Mouse (Mus musculus) myocyte (in vitro differentiated cells): ENCODE data around the gene Abca1. TPM values are rescaled to one million over a fixed set of nuclear protein-coding genes. Genes with fewer than 3 reads are reported as not detected.

Experiments used
- H3K27me3 ChIP-seq: one replicate; pipeline ENCODE4 v1.6.1; 2011; ENCODE audit not compliant: control insufficient read depth, insufficient read depth, insufficient read length
- H3K36me3 ChIP-seq: one replicate; pipeline ENCODE4 v1.6.1; 2011; ENCODE audit not compliant: control insufficient read depth, insufficient read depth
- H3K4me2 ChIP-seq: one replicate; pipeline ENCODE4 v1.6.1; 2011; ENCODE audit warnings: low read depth, control low read depth
- H3K4me3 ChIP-seq: one replicate; pipeline ENCODE4 v1.5.1; 2011; ENCODE audit warnings: mild to moderate bottlenecking, control low read depth, moderate library complexity
- H3K79me2 ChIP-seq: one replicate; pipeline ENCODE4 v1.6.1; 2011; ENCODE audit not compliant: control insufficient read depth, insufficient read depth
- H3ac ChIP-seq: one replicate; pipeline ENCODE4 v1.6.1; 2011; ENCODE audit not compliant: control insufficient read depth, insufficient read length
- CEBPB ChIP-seq: IDR thresholded peaks from 2 replicates; pipeline ENCODE4 v1.6.1; 2011; ENCODE audit warnings: mild to moderate bottlenecking, moderate library complexity; ENCODE audit not compliant: poor library complexity, insufficient read depth, severe bottlenecking
- E2F4 ChIP-seq: IDR thresholded peaks from one replicate; pipeline ENCODE4 v1.6.1; 2011; ENCODE audit warnings: mild to moderate bottlenecking, control low read depth, moderate library complexity; ENCODE audit not compliant: insufficient read depth
- MAX ChIP-seq: IDR thresholded peaks from one replicate; pipeline ENCODE4 v1.6.1; 2011; ENCODE audit warnings: low read depth, mild to moderate bottlenecking, control low read depth
- MYOD1 ChIP-seq, 3 experiments: IDR thresholded peaks; one replicate each; pipeline ENCODE4 v1.6.1; 2011; ENCODE audit warnings: control low read depth in 2 of 3, low read depth in 2 of 3, mild to moderate bottlenecking in 2 of 3, moderate library complexity in 1 of 3; ENCODE audit not compliant: insufficient read length in 2 of 3, control insufficient read depth in 1 of 3
- MYOG ChIP-seq, 3 experiments: IDR thresholded peaks; one replicate each; pipeline ENCODE4 v1.6.1; 2011; ENCODE audit warnings: control low read depth in 2 of 3, low read depth in 2 of 3, mild to moderate bottlenecking in 2 of 3; ENCODE audit not compliant: insufficient read length in 2 of 3, control insufficient read depth in 1 of 3, insufficient read depth in 1 of 3
- POLR2A ChIP-seq: IDR thresholded peaks from one replicate; pipeline ENCODE4 v1.6.1; 2011; ENCODE audit warnings: low read depth, mild to moderate bottlenecking, control low read depth, moderate library complexity; ENCODE audit not compliant: insufficient read length
- POLR2AphosphoS2 ChIP-seq: IDR thresholded peaks from one replicate; pipeline ENCODE4 v1.6.1; 2011; ENCODE audit warnings: low read depth, control low read depth; ENCODE audit not compliant: insufficient read length
- REST ChIP-seq: IDR thresholded peaks from one replicate; pipeline ENCODE4 v1.6.1; 2011; ENCODE audit warnings: mild to moderate bottlenecking, control low read depth, moderate library complexity; ENCODE audit not compliant: insufficient read depth, insufficient read length
- SRF ChIP-seq: IDR thresholded peaks from one replicate; pipeline ENCODE4 v1.6.1; 2011; ENCODE audit warnings: low read depth; ENCODE audit not compliant: control insufficient read depth, insufficient read length
- TCF12 ChIP-seq: IDR thresholded peaks from one replicate; pipeline ENCODE4 v1.6.1; 2011; ENCODE audit warnings: mild to moderate bottlenecking, control low read depth; ENCODE audit not compliant: poor library complexity, insufficient read depth, severe bottlenecking
- TCF3 ChIP-seq: IDR thresholded peaks from one replicate; pipeline ENCODE4 v1.6.1; 2011; ENCODE audit warnings: low read depth, control low read depth; ENCODE audit not compliant: insufficient read length
- USF1 ChIP-seq: IDR thresholded peaks from one replicate; pipeline ENCODE4 v1.6.1; 2011; ENCODE audit warnings: low read depth, mild to moderate bottlenecking, control low read depth, moderate library complexity
- polyA plus RNA-seq: library from polyadenylated mRNA; unstranded; fragments of >200 nt; fragmentation: generic; extraction: Trizol; gene quantifications from one replicate; pipeline ENCODE4 v1.2.1, GENCODE M21; 2012; ENCODE audit warnings: missing spikeins

Abca1 gene
- polyA plus RNA-seq, 1 experiment = 0.68 TPM

GRCm38 (mm10) chr4:53124837-53125490, 34.7 kb downstream of the Abca1 start:
- H3K27me3 ChIP-seq = peaks cover 53% of the 10 kb centered on the region
- no peak overlapping the region for H3K4me3 ChIP-seq
- no peaks in the 10 kb centered on the region for H3K36me3 ChIP-seq
- H3K4me2 ChIP-seq = no peak overlapping the region
- H3ac ChIP-seq = no peak overlapping the region
- H3K79me2 ChIP-seq = no peaks in the 10 kb centered on the region
- no peak for TF ChIP-seq TCF12
- TF ChIP-seq CEBPB = peak; percentile 45; the same call in 1 of the 2 replicates

GRCm38 (mm10) chr4:53122310-53122709, 37.4 kb downstream of the Abca1 start:
- Histone ChIP-seq H3K36me3 (no peaks in the 10 kb centered on the region), H3K4me2 (no peak overlapping the region), H3K4me3 (no peak overlapping the region), H3K79me2 (no peaks in the 10 kb centered on the region), H3K27me3 (peaks cover 29% of the 10 kb centered on the region), H3ac (no peak overlapping the region)
- no peak for TF ChIP-seq TCF12
- TF ChIP-seq TCF3 = no peak
- TF ChIP-seq POLR2A = no peak
- TF ChIP-seq MYOG (IDR thresholded peaks at IDR 0.05; ENCODE audit: control insufficient read depth in 1 of 3, insufficient read depth in 1 of 3, insufficient read length in 2 of 3, low read depth in 2 of 3) = no peak
- no peak for TF ChIP-seq SRF
- TF ChIP-seq MYOD1 (IDR thresholded peaks at IDR 0.05; ENCODE audit: control insufficient read depth in 1 of 3, insufficient read length in 2 of 3, low read depth in 2 of 3) = no peak
- no peak for TF ChIP-seq REST
- no peak for TF ChIP-seq POLR2AphosphoS2
- TF ChIP-seq MAX = no peak
- no peak for TF ChIP-seq E2F4
- no peak for TF ChIP-seq CEBPB
- no peak for TF ChIP-seq USF1

GRCm38 (mm10) chr4:53121516-53122227, 38.0 kb downstream of the Abca1 start:
- H3K27me3 ChIP-seq = peaks cover 28% of the 10 kb centered on the region
- H3ac ChIP-seq = no peak overlapping the region
- H3K4me3 ChIP-seq = no peak overlapping the region
- H3K4me2 ChIP-seq = peak overlapping the region; percentile 20
- TF ChIP-seq MAX (no peak), TCF3 (no peak), REST (no peak), MYOD1 (IDR thresholded peaks at IDR 0.05; ENCODE audit: control insufficient read depth in 1 of 3, insufficient read length in 2 of 3, low read depth in 2 of 3) (peak in 1 of 3 experiments; percentile 18), SRF (no peak), POLR2A (no peak), POLR2AphosphoS2 (no peak), CEBPB (no peak), USF1 (no peak), TCF12 (no peak), MYOG (IDR thresholded peaks at IDR 0.05; ENCODE audit: control insufficient read depth in 1 of 3, insufficient read depth in 1 of 3, insufficient read length in 2 of 3, low read depth in 2 of 3) (peak in 1 of 3 experiments; percentile 24), E2F4 (no peak)
- no peaks in the 10 kb centered on the region for H3K36me3 ChIP-seq
- no peaks in the 10 kb centered on the region for H3K79me2 ChIP-seq

- Histone ChIP-seq H3K4me3 (no peak overlapping the region), H3K27me3 (peaks cover 23% of the 10 kb centered on the region), H3K79me2 (no peaks in the 10 kb centered on the region), H3K36me3 (no peaks in the 10 kb centered on the region), H3K4me2 (no peak overlapping the region), H3ac (no peak overlapping the region)
- TF ChIP-seq TCF3 = no peak
- TF ChIP-seq SRF = no peak
- no peak for TF ChIP-seq MYOD1 (IDR thresholded peaks at IDR 0.05; ENCODE audit: control insufficient read depth in 1 of 3, insufficient read length in 2 of 3, low read depth in 2 of 3)
- TF ChIP-seq POLR2A = no peak
- no peak for TF ChIP-seq USF1
- no peak for TF ChIP-seq MYOG (IDR thresholded peaks at IDR 0.05; ENCODE audit: control insufficient read depth in 1 of 3, insufficient read depth in 1 of 3, insufficient read length in 2 of 3, low read depth in 2 of 3)
- no peak for TF ChIP-seq CEBPB
- TF ChIP-seq POLR2AphosphoS2 = no peak
- TF ChIP-seq MAX = no peak
- TF ChIP-seq E2F4 = no peak
- no peak for TF ChIP-seq REST
- no peak for TF ChIP-seq TCF12
These were observed 38.6 kb downstream of the Abca1 start for GRCm38 (mm10) chr4:53121084-53121483.
